17 mouse cellular contexts compared by ENCODE assay signal in the genomic region with DNA sequence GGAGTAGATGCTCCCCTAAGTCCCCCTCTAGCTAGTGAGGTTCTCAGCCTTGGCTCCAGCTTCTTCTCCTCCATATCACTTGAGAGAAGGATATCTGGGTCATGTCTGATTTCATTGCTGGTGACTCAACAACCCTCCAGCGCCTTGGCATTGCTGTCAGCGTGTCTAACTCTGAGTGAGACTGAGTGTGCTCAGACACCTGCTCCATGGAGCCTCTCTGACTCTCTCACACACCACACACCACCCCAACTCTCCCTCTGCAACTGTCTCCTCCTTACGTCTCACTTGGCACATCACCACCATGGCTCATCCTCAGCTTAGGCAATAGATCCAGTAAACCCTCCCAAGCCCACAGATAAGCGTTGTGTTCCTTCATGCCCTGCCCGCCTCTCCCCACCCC.
"Had no signal": no experiment of that assay in that cellular context is flagged by ENCODE, and none has a peak within 500 bp of the region (broad histone marks: within the 10 kb centered on the region; RNA-seq: fewer than 3 reads in every experiment).

No protein-coding gene starts in this region.

- H3K4me3 ChIP-seq: lung, embryonic 15.5 days; megakaryocyte, embryonic 14.5 days; midbrain, embryonic 13.5 days; midbrain, embryonic 15.5 days; neural tube, embryonic 12.5 days had no signal

- H3K27me3 ChIP-seq: lung, embryonic 15.5 days; megakaryocyte, embryonic 14.5 days; midbrain, embryonic 13.5 days; midbrain, embryonic 15.5 days; neural tube, embryonic 12.5 days had no signal

- H3K36me3 ChIP-seq: lung, embryonic 15.5 days; midbrain, embryonic 13.5 days; midbrain, embryonic 15.5 days; neural tube, embryonic 12.5 days had no signal

- DNase-seq: liver, postnatal 0 days; lung, adult 2 months; lung, postnatal 14 days; lung, postnatal 36 days; retina, postnatal 1 day; right cerebral cortex, postnatal 14 days; right cerebral cortex, postnatal 4 days; spleen, adult 18-20 months; thymus, adult 2 months; thymus, postnatal 25 days; thymus, postnatal 4 days had no signal

- H3K4me1 ChIP-seq: lung, embryonic 15.5 days; megakaryocyte, embryonic 14.5 days had no signal

- H3K27ac ChIP-seq: lung, embryonic 15.5 days; macrophage; midbrain, embryonic 13.5 days; midbrain, embryonic 15.5 days; neural tube, embryonic 12.5 days had no signal

- H3K9ac ChIP-seq: liver, postnatal 0 days; lung, embryonic 15.5 days; midbrain, embryonic 13.5 days; midbrain, embryonic 15.5 days; neural tube, embryonic 12.5 days had no signal
